Mouse (Mus musculus): Measurements from ENCODE around the gene Cyp2t4. TPM values are rescaled to one million over a fixed set of nuclear protein-coding genes. Genes with fewer than 3 reads are reported as not detected.
A peak's percentile ranks its signal among the peaks of the same experiment; 100 is the strongest.

Cyp2t4 gene
- 0.09 and 0.16 TPM in 2 replicates for polyA plus RNA-seq (2016; fragmentation: Nextera tagmentation; extraction: Ambion mirVana)

- Histone ChIP-seq H3K9me3 (no peaks in the 10 kb centered on the region), H3K4me3 (no peak within 1 kb of the TSS), H3K36me3 (replicated peaks) (peaks cover 17% of the 10 kb centered on the region), H3K27me3 (replicated peaks; ENCODE audit: low read depth, poor library complexity, severe bottlenecking) (no peaks in the 10 kb centered on the region), H3K27ac (replicated peaks) (no peak within 1 kb of the TSS), H3K4me1 (no peaks in the 10 kb centered on the region)
- DNase-seq (ENCODE audit: low spot score): no peak
- 83% methylated on average over 10 of the region's 10 CpGs for WGBS
Measured at GRCm38 (mm10) chr7:27153205-27153764, at the start of gene Cyp2t4. TSS of gene Cyp2t4 (plus strand) at chr7:27153714.

- Histone ChIP-seq H3K36me3 (replicated peaks) (no peaks in the 10 kb centered on the region), H3K27me3 (replicated peaks; ENCODE audit: low read depth, poor library complexity, severe bottlenecking) (no peaks in the 10 kb centered on the region), H3K4me1 (peaks cover 4% of the 10 kb centered on the region), H3K4me3 (no peak overlapping the region), H3K9me3 (peaks cover 12% of the 10 kb centered on the region; the same call in 1 of the 2 replicates), H3K27ac (replicated peaks) (no peak overlapping the region)
- DNase-seq (ENCODE audit: low spot score): no peak
- 44% methylated on average over 5 of the region's 5 CpGs for WGBS
Measured at GRCm38 (mm10) chr7:27104882-27105281, 48.6 kb upstream of the Cyp2t4 start.

- DNase-seq (ENCODE audit: low spot score): no peak
- Histone ChIP-seq H3K27me3 (replicated peaks; ENCODE audit: low read depth, poor library complexity, severe bottlenecking) (no peaks in the 10 kb centered on the region), H3K4me3 (no peak overlapping the region), H3K9me3 (0 out of 2 replicates have a peak, but pooled peaks cover 9% of the 10 kb centered on the region), H3K27ac (replicated peaks) (no peak overlapping the region), H3K4me1 (peaks cover under 1% of the 10 kb centered on the region), H3K36me3 (replicated peaks) (no peaks in the 10 kb centered on the region)
Measured at GRCm38 (mm10) chr7:27110327-27110726, 43.2 kb upstream of the Cyp2t4 start.

- DNase-seq (ENCODE audit: low spot score): no peak
- no peaks in the 10 kb centered on the region for H3K36me3 ChIP-seq (replicated peaks)
- no peak overlapping the region for H3K27ac ChIP-seq (replicated peaks)
- 95% methylated on average over 1 of the region's 1 CpGs for WGBS
- H3K4me3 ChIP-seq: no peak overlapping the region
- H3K27me3 ChIP-seq (replicated peaks; ENCODE audit: low read depth, poor library complexity, severe bottlenecking): no peaks in the 10 kb centered on the region
- 0 out of 2 replicates have a peak, but pooled peaks cover 9% of the 10 kb centered on the region for H3K9me3 ChIP-seq
- no peaks in the 10 kb centered on the region for H3K4me1 ChIP-seq
Measured at GRCm38 (mm10) chr7:27111038-27111437, 42.5 kb upstream of the Cyp2t4 start.

GRCm38 (mm10) chr7:27111987-27112386, 41.5 kb upstream of the Cyp2t4 start:
- Histone ChIP-seq H3K9me3 (0 out of 2 replicates have a peak, but pooled peaks cover 9% of the 10 kb centered on the region), H3K4me1 (no peaks in the 10 kb centered on the region), H3K4me3 (no peak overlapping the region), H3K27ac (replicated peaks) (no peak overlapping the region), H3K27me3 (replicated peaks; ENCODE audit: low read depth, poor library complexity, severe bottlenecking) (no peaks in the 10 kb centered on the region), H3K36me3 (replicated peaks) (no peaks in the 10 kb centered on the region)
- 70% methylated on average over 3 of the region's 3 CpGs for WGBS
- no peak for DNase-seq (ENCODE audit: low spot score)

- Histone ChIP-seq H3K27ac (replicated peaks) (no peak overlapping the region), H3K36me3 (replicated peaks) (no peaks in the 10 kb centered on the region), H3K27me3 (replicated peaks; ENCODE audit: low read depth, poor library complexity, severe bottlenecking) (no peaks in the 10 kb centered on the region), H3K9me3 (no peaks in the 10 kb centered on the region), H3K4me3 (no peak overlapping the region), H3K4me1 (peaks cover 4% of the 10 kb centered on the region)
- no peak for DNase-seq (ENCODE audit: low spot score)
- 69% methylated on average over 4 of the region's 4 CpGs for WGBS
Measured at GRCm38 (mm10) chr7:27118033-27118511, 35.4 kb upstream of the Cyp2t4 start.

- H3K4me3 ChIP-seq: no peak within 1 kb of the TSS
- no peaks in the 10 kb centered on the region for H3K27me3 ChIP-seq (replicated peaks; ENCODE audit: low read depth, poor library complexity, severe bottlenecking)
- no peaks in the 10 kb centered on the region for H3K9me3 ChIP-seq
- H3K4me1 ChIP-seq: peaks cover 4% of the 10 kb centered on the region
- H3K36me3 ChIP-seq (replicated peaks): no peaks in the 10 kb centered on the region
- no peak within 1 kb of the TSS for H3K27ac ChIP-seq (replicated peaks)
- no peak for DNase-seq (ENCODE audit: low spot score)
Measured at GRCm38 (mm10) chr7:27119676-27120075, 33.8 kb upstream of the Cyp2t4 start, which contains the start of gene Cyp2f2. TSS of gene Cyp2f2 (plus strand) at chr7:27119909.

- peaks cover 4% of the 10 kb centered on the region; the same call in 1 of the 2 replicates for H3K4me1 ChIP-seq
- H3K36me3 ChIP-seq (replicated peaks): no peaks in the 10 kb centered on the region
- 77% methylated on average over 5 of the region's 5 CpGs for WGBS
- no peaks in the 10 kb centered on the region for H3K27me3 ChIP-seq (replicated peaks; ENCODE audit: low read depth, poor library complexity, severe bottlenecking)
- H3K27ac ChIP-seq (replicated peaks): no peak overlapping the region
- no peak overlapping the region for H3K4me3 ChIP-seq
- H3K9me3 ChIP-seq: no peaks in the 10 kb centered on the region
- no peak for DNase-seq (ENCODE audit: low spot score)
Measured at GRCm38 (mm10) chr7:27124305-27124832, 29.1 kb upstream of the Cyp2t4 start.

- H3K36me3 ChIP-seq (replicated peaks): no peaks in the 10 kb centered on the region
- H3K4me1 ChIP-seq: peaks cover 4% of the 10 kb centered on the region; the same call in 1 of the 2 replicates
- no peak overlapping the region for H3K27ac ChIP-seq (replicated peaks)
- 81% methylated on average over 4 of the region's 4 CpGs for WGBS
- H3K9me3 ChIP-seq: no peaks in the 10 kb centered on the region
- no peaks in the 10 kb centered on the region for H3K27me3 ChIP-seq (replicated peaks; ENCODE audit: low read depth, poor library complexity, severe bottlenecking)
- DNase-seq (ENCODE audit: low spot score): no peak
- no peak overlapping the region for H3K4me3 ChIP-seq
Measured at GRCm38 (mm10) chr7:27124969-27125368, 28.5 kb upstream of the Cyp2t4 start.

- Histone ChIP-seq H3K36me3 (replicated peaks) (no peaks in the 10 kb centered on the region), H3K27me3 (replicated peaks; ENCODE audit: low read depth, poor library complexity, severe bottlenecking) (no peaks in the 10 kb centered on the region), H3K9me3 (no peaks in the 10 kb centered on the region), H3K4me3 (no peak overlapping the region), H3K27ac (replicated peaks) (no peak overlapping the region), H3K4me1 (no peaks in the 10 kb centered on the region)
- 55% methylated on average over 3 of the region's 3 CpGs for WGBS
- DNase-seq (ENCODE audit: low spot score): peak; percentile 38
Measured at GRCm38 (mm10) chr7:27128162-27128561, 25.4 kb upstream of the Cyp2t4 start.

- 90% methylated on average over 13 of the region's 13 CpGs for WGBS
Measured at GRCm38 (mm10) chr7:27128946-27129345, 24.6 kb upstream of the Cyp2t4 start.

GRCm38 (mm10) chr7:27129811-27130210, 23.7 kb upstream of the Cyp2t4 start:
- no peaks in the 10 kb centered on the region for H3K9me3 ChIP-seq
- WGBS: 88% methylated on average over 12 of the region's 12 CpGs
- no peak overlapping the region for H3K4me3 ChIP-seq
- H3K27me3 ChIP-seq (replicated peaks; ENCODE audit: low read depth, poor library complexity, severe bottlenecking): no peaks in the 10 kb centered on the region
- H3K4me1 ChIP-seq: no peaks in the 10 kb centered on the region
- no peak overlapping the region for H3K27ac ChIP-seq (replicated peaks)
- DNase-seq (ENCODE audit: low spot score): no peak
- no peaks in the 10 kb centered on the region for H3K36me3 ChIP-seq (replicated peaks)

More at GRCm38 (mm10) chr7:27128946-27129345, 24.6 kb upstream of the Cyp2t4 start:
- H3K4me3 ChIP-seq: no peak overlapping the region
- no peaks in the 10 kb centered on the region for H3K4me1 ChIP-seq
- no peaks in the 10 kb centered on the region for H3K27me3 ChIP-seq (replicated peaks; ENCODE audit: low read depth, poor library complexity, severe bottlenecking)
- no peak for DNase-seq (ENCODE audit: low spot score)
- H3K36me3 ChIP-seq (replicated peaks): no peaks in the 10 kb centered on the region
- H3K9me3 ChIP-seq: no peaks in the 10 kb centered on the region
- no peak overlapping the region for H3K27ac ChIP-seq (replicated peaks)
